Mouse (Mus musculus) hindbrain, embryonic 11.5 days (tissue): ENCODE measurements at regions not wholly inside any gene's neighbourhood (a gene's known extent, or its start where the extent isn't known, plus 50 kb on each side); places are given as distances from the start of the nearest gene placed in this dataset.

Source experiments
- ATAC-seq: fragments of 200-750 bp; cut with Nextera tagmentation; 2 replicates; pipeline ENCODE4 v1.8.0; 2017; ENCODE audit warnings: mild to moderate bottlenecking, moderate TSS enrichment, moderate library complexity; ENCODE audit not compliant: low FRiP score
- DNase-seq: peaks from one replicate; pipeline ENCODE4 v3.0.0-alpha.2; 2015; ENCODE audit warnings: low spot score
- H3K27ac ChIP-seq: fragments of 300-500 bp; sonication (generic); 2 replicates; pipeline ENCODE4 v1.5.1; 2014; ENCODE audit warnings: mild to moderate bottlenecking, low read depth, low read length
- H3K27me3 ChIP-seq: fragments of 300-500 bp; sonication (generic); 2 replicates; pipeline ENCODE4 v1.6.1; 2014; ENCODE audit warnings: mild to moderate bottlenecking, low read length, moderate library complexity, mixed read lengths; ENCODE audit not compliant: control insufficient read depth, insufficient read depth
- H3K36me3 ChIP-seq: fragments of 300-500 bp; sonication (generic); 2 replicates; pipeline ENCODE4 v1.6.1; 2014; ENCODE audit warnings: mild to moderate bottlenecking, low read length, moderate library complexity, mixed read lengths; ENCODE audit not compliant: control insufficient read depth, insufficient read depth
- H3K4me1 ChIP-seq: fragments of 300-500 bp; sonication (generic); replicated peaks from 2 replicates; pipeline ENCODE4 v1.6.1; 2014; ENCODE audit warnings: low read length, mixed read lengths; ENCODE audit not compliant: control insufficient read depth, insufficient read depth
- H3K4me2 ChIP-seq: fragments of 300-500 bp; sonication (generic); replicated peaks from 2 replicates; pipeline ENCODE4 v1.6.1; 2014; ENCODE audit warnings: mild to moderate bottlenecking, low read depth, low read length
- H3K4me3 ChIP-seq: fragments of 300-500 bp; sonication (generic); 2 replicates; pipeline ENCODE4 v1.5.1; 2014; ENCODE audit warnings: low read depth, low read length
- H3K9ac ChIP-seq: fragments of 300-500 bp; sonication (generic); 2 replicates; pipeline ENCODE4 v1.6.1; 2014; ENCODE audit warnings: low read depth, low read length
- H3K9me3 ChIP-seq: fragments of 300-500 bp; sonication (generic); 2 replicates; pipeline ENCODE4 v1.6.1; 2016; ENCODE audit warnings: low read length; ENCODE audit not compliant: control insufficient read depth
- WGBS: fragments of 180-500 bp; shearing (Covaris S2); extraction: QIAGEN DNeasy Blood & Tissue Kit; methylation state at CpG from one replicate; pipeline ENCODE4 v1.1.7; 2014; 5-methylcytosine and 5-hydroxymethylcytosine counted together

DNA sequence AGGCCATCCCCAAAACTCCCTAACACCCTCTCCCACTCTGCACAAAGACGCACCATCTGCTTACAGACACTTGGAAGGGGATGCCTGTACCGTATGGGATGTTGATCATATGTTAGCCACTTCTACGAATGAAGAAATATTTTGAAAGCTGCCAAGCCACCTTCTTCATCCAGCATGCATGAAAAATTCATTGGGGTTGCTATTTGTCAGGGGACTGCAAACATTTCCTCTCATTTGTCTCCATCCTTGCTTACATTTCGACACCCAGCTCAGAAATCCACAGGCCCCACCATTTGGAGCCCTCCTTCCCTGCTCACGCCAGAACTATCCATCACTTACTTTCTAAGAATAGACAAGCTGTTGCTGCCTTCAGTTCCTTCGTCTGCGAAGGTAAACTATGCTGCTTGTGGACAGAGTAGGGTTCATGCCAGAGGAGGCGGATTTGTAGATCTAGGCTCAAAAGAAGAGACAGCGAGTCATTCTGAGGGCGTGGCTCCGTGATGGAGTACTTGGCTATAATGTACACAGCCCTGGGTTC, 51.2 kb upstream of the Cdh4 start:
- Histone ChIP-seq H3K27ac (no peak overlapping the region), H3K9me3 (no peaks in the 10 kb centered on the region), H3K27me3 (no peaks in the 10 kb centered on the region), H3K4me2 (no peak overlapping the region), H3K9ac (no peak overlapping the region), H3K4me3 (no peak overlapping the region), H3K36me3 (no peaks in the 10 kb centered on the region), H3K4me1 (no peaks in the 10 kb centered on the region)
- ATAC-seq = no peak
- DNase-seq = no peak
- 77% methylated on average over 11 of the region's 11 CpGs for whole genome bisulfite sequencing
